Mouse (Mus musculus) mouse trophoblast stem cell (cell line): ENCODE measurements around the gene Slc1a2.

Source experiments
- in situ Hi-C, 2 experiments: fragments of 300-500 bp; cut with MseI, MboI; formaldehyde crosslinking; loops; 2 replicates in 1 of 2; 3 replicates in 1 of 2; pipeline ENCODE4 v1.15.1; 2025

The Slc1a2 gene

GRCm38 (mm10) chr2:102760284-102761072, 102.0 kb downstream of the Slc1a2 start:
- in situ Hi-C loops: no loop called here

DNA sequence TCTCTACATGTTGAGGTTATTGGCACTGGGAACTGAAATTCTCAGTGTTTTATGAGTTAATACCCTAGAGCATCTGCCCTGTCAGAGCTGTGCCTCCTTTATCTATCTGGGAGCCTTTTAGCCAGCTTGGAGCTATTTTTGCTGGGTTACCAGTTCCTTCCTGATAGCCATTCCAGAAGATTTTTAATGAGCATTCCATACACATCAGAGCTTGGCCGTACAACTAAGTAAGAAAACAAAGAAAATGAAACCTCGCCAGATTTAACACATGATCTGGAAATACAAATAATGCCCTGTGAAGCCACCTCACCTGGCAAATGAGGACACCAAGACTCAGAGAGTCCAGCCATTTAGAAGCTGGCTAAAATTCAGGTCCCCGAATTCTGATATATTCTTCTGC, 104.7 kb downstream of the Slc1a2 start:
- in situ Hi-C loops: no loop called here

- in situ Hi-C loops: no loop called here
Observed at GRCm38 (mm10) chr2:102763991-102764390, 105.5 kb downstream of the Slc1a2 start.

- in situ Hi-C loops: no loop called here
Observed at GRCm38 (mm10) chr2:102764602-102765374, 106.3 kb downstream of the Slc1a2 start.

DNA sequence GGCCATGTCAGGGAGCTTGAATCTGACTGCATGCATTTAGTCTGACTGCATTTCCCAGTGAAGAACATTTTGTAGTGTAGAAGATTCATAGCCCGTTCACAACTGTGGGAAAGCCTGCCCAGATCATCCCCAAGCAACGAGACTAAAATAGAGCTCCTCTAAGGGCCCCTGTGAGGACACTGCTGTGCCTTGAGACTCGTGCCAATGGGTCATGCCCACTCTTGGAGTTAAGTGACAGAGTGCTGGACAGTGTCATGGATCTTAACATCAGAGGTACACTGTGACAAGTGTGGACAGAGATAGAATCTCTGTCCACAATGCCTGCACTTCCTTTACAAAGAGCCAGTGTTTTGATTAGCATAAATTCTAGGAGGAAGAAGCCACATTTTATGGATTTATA, 109.8 kb downstream of the Slc1a2 start:
- in situ Hi-C loops: no loop called here

- in situ Hi-C loops: no loop called here
Observed at GRCm38 (mm10) chr2:102771304-102771703, 112.8 kb downstream of the Slc1a2 start.

DNA sequence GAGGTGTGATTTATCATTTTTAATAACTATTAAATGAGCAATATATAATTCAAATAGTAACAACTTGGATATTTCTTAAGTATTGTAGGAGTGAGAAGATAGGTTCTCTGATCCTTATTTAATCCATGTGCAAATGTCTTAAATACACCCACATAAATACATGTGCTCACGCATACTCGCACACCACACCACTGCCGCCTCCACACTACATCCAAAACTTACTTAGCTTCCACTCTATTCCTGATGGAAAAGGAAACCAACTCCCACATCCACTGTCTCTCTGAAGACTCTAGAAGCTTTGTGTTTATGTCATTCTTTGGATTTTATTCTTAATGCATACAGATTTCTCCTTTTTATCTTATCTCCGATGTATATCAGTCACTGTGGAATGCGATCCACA, 113.8 kb downstream of the Slc1a2 start:
- in situ Hi-C loops: no loop called here

GRCm38 (mm10) chr2:102774700-102775099, 116.2 kb downstream of the Slc1a2 start:
- in situ Hi-C loops: no loop called here

DNA sequence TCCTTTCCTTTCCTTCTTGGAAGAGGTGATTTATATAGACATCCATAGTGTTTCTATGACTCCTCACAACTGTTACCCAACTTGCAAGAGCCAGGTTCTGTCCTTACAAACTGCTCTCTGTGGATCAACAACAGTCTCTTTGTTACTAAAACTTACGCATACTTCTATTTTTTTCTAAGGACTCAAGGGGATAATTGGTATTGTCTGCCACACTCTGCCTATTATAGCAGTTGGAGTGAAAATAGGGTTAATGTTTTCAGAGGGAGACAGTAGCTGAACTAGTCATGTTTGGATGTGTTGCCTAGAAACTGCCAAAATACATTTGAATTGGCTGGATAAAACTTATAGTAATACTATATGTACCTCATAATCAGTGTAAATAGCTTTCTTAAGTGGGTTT, 117.1 kb downstream of the Slc1a2 start:
- in situ Hi-C loops: no loop called here

DNA sequence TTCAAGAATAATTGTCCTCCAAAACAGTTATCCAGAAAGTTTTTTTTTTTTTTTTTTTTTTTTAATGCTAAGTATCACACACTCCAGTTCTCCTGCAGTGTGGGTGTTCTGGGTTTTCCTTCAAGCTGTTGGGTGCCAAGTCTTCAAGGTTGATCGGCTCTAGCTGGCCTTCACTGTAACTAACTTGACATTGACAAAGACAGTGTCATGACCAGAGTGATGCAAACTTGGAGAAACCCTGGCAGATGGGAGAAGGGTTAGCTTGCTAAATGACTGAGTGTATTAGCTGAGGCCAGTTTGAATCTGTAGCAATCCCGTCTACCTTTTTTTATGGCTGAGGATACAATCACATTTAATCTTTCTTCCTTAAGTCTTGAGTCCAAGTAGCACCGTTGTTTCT, 119.7 kb downstream of the Slc1a2 start:
- in situ Hi-C loops: no loop called here

DNA sequence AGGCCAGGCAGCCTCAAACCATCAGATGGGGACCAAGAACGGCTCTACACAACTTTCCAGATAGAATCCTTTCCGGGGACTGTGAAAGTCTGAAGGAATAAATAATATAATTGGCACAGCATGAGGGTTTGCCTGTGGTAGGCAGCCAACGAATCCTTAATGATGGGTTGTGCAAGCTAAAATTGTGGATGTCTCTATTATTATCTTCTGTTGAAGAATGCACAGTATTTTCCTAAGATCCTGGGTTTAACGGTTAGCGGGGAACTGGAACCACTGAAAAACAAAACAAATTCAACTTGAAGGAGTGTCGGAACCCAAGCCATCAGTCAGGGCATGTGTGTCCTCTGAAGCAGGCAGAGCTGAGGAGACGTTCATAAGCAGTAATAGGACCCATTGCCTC, 124.3 kb downstream of the Slc1a2 start:
- in situ Hi-C loops: no loop called here

- in situ Hi-C loops: no loop called here
Observed at GRCm38 (mm10) chr2:102785696-102786095, 127.2 kb downstream of the Slc1a2 start.

DNA sequence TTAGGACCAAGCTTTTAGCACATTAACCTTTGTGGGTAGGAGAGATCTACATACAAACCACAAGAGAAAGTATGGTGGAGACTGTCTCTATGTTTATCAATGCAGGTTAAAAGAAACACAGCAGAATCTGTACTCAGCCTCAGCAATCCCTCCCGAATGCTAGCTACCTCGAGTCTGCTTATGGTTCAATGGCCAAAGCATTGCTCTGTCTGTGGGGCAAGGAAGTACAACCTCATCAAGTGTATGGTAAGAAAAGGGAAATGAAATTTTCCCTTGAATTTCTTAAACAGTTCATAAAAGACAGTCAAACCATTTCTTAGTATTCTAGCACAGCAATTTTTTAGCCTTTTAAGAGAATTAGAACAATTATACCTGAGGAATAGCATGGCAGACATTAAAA, 133.2 kb downstream of the Slc1a2 start:
- in situ Hi-C loops: no loop called here

DNA sequence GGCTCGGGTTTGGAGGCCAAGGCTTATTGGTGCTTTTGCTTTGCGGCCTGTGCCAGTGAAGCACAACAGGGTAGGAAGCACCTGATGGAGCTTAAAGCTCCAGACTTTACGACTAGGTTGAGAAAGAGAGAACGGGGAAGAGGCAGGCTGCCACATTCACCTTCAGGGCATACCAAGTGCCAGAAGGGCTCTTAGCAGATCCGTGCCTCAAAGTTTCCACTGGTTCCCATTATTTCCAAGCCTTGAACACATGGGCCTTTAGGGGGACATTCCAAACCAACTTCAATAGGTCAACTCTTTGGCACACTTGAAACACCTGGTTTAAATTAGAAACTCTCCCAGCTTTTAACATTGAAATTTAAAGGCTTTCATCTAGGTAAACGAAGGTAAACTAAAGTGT, 134.3 kb downstream of the Slc1a2 start:
- in situ Hi-C loops: no loop called here

- in situ Hi-C loops: no loop called here
Observed at GRCm38 (mm10) chr2:102795034-102795433, 136.6 kb downstream of the Slc1a2 start.

GRCm38 (mm10) chr2:102798149-102798548, 139.7 kb downstream of the Slc1a2 start:
- in situ Hi-C loops: no loop called here

- in situ Hi-C loops: loop anchor here in 1 of 2 experiments (25.0 kb wide), 1 partner anchor 210 kb away; no protein-coding TSS in a partner anchor
Observed at GRCm38 (mm10) chr2:102801899-102802298, 143.4 kb downstream of the Slc1a2 start.

GRCm38 (mm10) chr2:102804109-102804508, 145.7 kb downstream of the Slc1a2 start:
- in situ Hi-C loops: loop anchor here in 1 of 2 experiments (25.0 kb wide), 1 partner anchor 208 kb away; no protein-coding TSS in a partner anchor

DNA sequence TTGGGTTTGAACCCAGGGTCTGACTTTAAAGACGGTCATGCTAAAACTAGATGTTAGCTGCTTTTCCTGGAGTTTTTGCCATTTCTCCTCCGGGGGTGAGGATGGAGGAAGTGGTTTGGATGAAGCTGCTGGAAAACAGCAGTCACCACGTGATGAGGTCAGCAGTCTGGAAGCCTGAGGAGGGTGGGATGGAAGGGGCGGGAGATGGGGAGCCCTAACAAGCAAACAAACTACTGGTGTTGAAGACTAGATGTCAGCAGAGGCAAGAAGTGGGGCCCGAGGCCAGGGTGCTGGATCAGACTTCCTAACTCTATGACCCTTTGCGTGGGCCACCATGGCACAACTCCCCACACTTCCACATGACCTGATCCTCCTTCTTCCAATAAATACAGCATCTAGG, 146.8 kb downstream of the Slc1a2 start:
- in situ Hi-C loops: loop anchor here in 1 of 2 experiments (25.0 kb wide), 1 partner anchor 207 kb away; no protein-coding TSS in a partner anchor

- in situ Hi-C loops: loop anchor here in 1 of 2 experiments (25.0 kb wide), 1 partner anchor 206 kb away; no protein-coding TSS in a partner anchor
Observed at GRCm38 (mm10) chr2:102805761-102806496, 147.5 kb downstream of the Slc1a2 start.

GRCm38 (mm10) chr2:102807633-102808032, 149.2 kb downstream of the Slc1a2 start:
- in situ Hi-C loops: loop anchor here in 1 of 2 experiments (25.0 kb wide), 1 partner anchor 205 kb away; no protein-coding TSS in a partner anchor

DNA sequence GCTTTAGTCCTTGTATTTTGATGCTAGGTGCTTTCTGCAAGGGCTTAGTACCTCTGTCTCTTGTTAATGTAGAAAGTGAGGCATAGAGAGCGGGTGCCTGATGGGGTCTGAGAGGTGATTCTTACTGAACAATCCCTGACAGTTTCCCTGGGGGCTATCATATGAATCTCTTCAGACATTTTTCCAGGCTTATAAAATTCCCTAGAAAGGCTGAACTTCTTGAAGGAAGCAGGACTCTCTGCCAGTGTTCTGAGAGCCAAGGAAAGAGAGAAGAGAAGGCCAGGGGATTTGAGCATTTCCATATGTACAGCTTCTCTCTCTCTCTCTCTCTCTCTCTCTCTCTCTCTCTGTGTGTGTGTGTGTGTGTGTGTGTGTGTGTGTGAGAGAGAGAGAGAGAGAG, 151.0 kb downstream of the Slc1a2 start:
- in situ Hi-C loops: loop anchor here in 1 of 2 experiments (25.0 kb wide), 1 partner anchor 203 kb away; no protein-coding TSS in a partner anchor
